Mouse (Mus musculus): ENCODE data around the gene Cd81. TPM values are rescaled to one million over a fixed set of nuclear protein-coding genes. Genes with fewer than 3 reads are reported as not detected.

The Cd81 gene
- polyA plus RNA-seq, 1 experiment = 255 TPM

DNA sequence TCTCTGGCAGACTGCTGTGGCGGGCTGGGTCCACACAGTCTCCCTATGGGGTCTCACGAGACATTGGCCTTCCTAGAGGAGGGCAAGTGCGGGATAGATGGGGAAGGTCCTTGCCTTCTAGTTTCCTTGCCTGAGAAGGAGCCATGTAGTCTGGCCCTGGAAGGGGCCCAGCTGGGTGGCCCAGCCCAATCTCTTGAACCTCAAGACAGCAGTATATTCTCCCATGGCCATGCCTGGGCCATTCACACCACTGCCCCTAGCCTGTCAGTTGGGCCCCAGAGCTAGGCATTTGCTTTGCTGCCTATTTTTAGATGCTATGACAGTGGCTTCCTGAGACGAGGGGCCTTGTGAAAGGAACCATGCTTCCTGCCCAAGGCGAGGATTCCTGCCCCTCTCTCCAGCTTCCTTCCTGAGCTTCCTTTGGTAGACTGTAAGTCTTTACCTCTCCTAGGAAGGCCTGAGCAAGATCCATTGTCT is 5.7 kb downstream of the Cd81 start:
- TF ChIP-seq POLR2A (IDR thresholded peaks at IDR 0.05; ENCODE audit: control insufficient read depth, extremely low read depth, insufficient read depth, low read length, poor library complexity) = no peak
- no peak for TF ChIP-seq CTCF (IDR thresholded peaks at IDR 0.05; ENCODE audit: borderline replicate concordance, control insufficient read depth, extremely low read depth, insufficient read depth, low read length, poor library complexity)
- no peak overlapping the region for H3K4me3 ChIP-seq (ENCODE audit: control insufficient read depth, insufficient read depth, low read length)
- peaks cover 9% of the 10 kb centered on the region for H3K36me3 ChIP-seq (ENCODE audit: control insufficient read depth, insufficient read depth, low read length)

DNA sequence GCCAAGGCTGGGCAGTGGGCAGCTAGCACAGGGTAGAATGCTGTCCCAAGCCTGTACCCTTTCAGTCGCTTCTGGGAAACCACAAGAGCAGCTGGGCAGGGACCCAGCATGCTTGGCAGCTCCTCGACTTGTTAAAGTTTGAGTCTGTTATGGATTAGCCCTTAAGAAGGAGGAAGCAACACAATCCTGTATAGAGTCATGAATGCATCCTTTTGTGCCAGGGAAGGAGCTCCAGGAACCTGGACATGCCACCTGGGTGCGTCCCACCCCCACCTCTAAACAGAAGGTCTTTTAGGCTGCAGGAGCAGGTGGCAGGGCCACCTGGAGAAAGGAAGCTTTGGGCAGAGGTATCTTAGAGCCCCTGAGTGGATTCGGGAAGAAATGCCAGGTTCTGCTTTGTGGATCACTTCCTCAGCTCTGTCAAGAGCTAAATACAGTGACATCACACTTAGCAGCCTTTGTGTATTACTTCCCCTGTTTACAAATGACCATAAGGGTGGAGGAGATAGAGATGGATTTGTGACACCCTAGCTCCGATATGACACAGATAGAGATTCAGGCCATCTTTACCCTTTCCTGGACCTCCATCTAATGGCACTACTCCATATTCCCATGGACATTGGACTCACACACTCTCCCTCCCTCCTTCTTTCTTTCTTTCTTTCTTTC is 6.8 kb downstream of the Cd81 start:
- peaks cover 13% of the 10 kb centered on the region for H3K36me3 ChIP-seq (ENCODE audit: control insufficient read depth, insufficient read depth, low read length)
- TF ChIP-seq POLR2A (IDR thresholded peaks at IDR 0.05; ENCODE audit: control insufficient read depth, extremely low read depth, insufficient read depth, low read length, poor library complexity) (no peak), CTCF (IDR thresholded peaks at IDR 0.05; ENCODE audit: borderline replicate concordance, control insufficient read depth, extremely low read depth, insufficient read depth, low read length, poor library complexity) (no peak)
- DNase-seq = no peak

More for the DNA sequence above, 5.7 kb downstream of the Cd81 start:
- Histone ChIP-seq H3K27ac (ENCODE audit: control insufficient read depth, insufficient read depth, low read length) (peak overlapping the region; percentile 12; the same call in 1 of the 2 replicates), H3K4me1 (replicated peaks; ENCODE audit: control insufficient read depth, insufficient read depth, low read length) (peaks cover 37% of the 10 kb centered on the region), H3K27me3 (ENCODE audit: control insufficient read depth, insufficient read depth, low read length) (no peaks in the 10 kb centered on the region)
- WGBS = 42% methylated on average over 5 of the region's 5 CpGs
- no peak for DNase-seq

GRCm38 (mm10) chr7:143062704-143063103 is 10.2 kb downstream of the Cd81 start:
- WGBS = 80% methylated on average over 2 of the region's 2 CpGs
- TF ChIP-seq CTCF (IDR thresholded peaks at IDR 0.05; ENCODE audit: borderline replicate concordance, control insufficient read depth, extremely low read depth, insufficient read depth, low read length, poor library complexity) (no peak), POLR2A (IDR thresholded peaks at IDR 0.05; ENCODE audit: control insufficient read depth, extremely low read depth, insufficient read depth, low read length, poor library complexity) (no peak)
- Histone ChIP-seq H3K36me3 (ENCODE audit: control insufficient read depth, insufficient read depth, low read length) (peaks cover 16% of the 10 kb centered on the region), H3K27me3 (ENCODE audit: control insufficient read depth, insufficient read depth, low read length) (no peaks in the 10 kb centered on the region), H3K4me3 (ENCODE audit: control insufficient read depth, insufficient read depth, low read length) (no peak overlapping the region), H3K27ac (ENCODE audit: control insufficient read depth, insufficient read depth, low read length) (no peak overlapping the region), H3K4me1 (replicated peaks; ENCODE audit: control insufficient read depth, insufficient read depth, low read length) (peaks cover 17% of the 10 kb centered on the region)
- DNase-seq = no peak

More for the DNA sequence above, 6.8 kb downstream of the Cd81 start:
- no peaks in the 10 kb centered on the region for H3K27me3 ChIP-seq (ENCODE audit: control insufficient read depth, insufficient read depth, low read length)
- H3K27ac ChIP-seq (ENCODE audit: control insufficient read depth, insufficient read depth, low read length) = no peak overlapping the region
- 50% methylated on average over 5 of the region's 5 CpGs for WGBS
- H3K4me3 ChIP-seq (ENCODE audit: control insufficient read depth, insufficient read depth, low read length) = no peak overlapping the region
- peaks cover 29% of the 10 kb centered on the region for H3K4me1 ChIP-seq (replicated peaks; ENCODE audit: control insufficient read depth, insufficient read depth, low read length)

GRCm38 (mm10) chr7:143064226-143064625 is 11.7 kb downstream of the Cd81 start:
- TF ChIP-seq POLR2A (IDR thresholded peaks at IDR 0.05; ENCODE audit: control insufficient read depth, extremely low read depth, insufficient read depth, low read length, poor library complexity) = no peak
- TF ChIP-seq CTCF (IDR thresholded peaks at IDR 0.05; ENCODE audit: borderline replicate concordance, control insufficient read depth, extremely low read depth, insufficient read depth, low read length, poor library complexity) = no peak
- 95% methylated on average over 6 of the region's 6 CpGs for WGBS
- no peak overlapping the region for H3K4me3 ChIP-seq (ENCODE audit: control insufficient read depth, insufficient read depth, low read length)
- no peak overlapping the region for H3K27ac ChIP-seq (ENCODE audit: control insufficient read depth, insufficient read depth, low read length)
- H3K4me1 ChIP-seq (replicated peaks; ENCODE audit: control insufficient read depth, insufficient read depth, low read length) = peaks cover 8% of the 10 kb centered on the region
- peaks cover 16% of the 10 kb centered on the region for H3K36me3 ChIP-seq (ENCODE audit: control insufficient read depth, insufficient read depth, low read length)
- no peak for DNase-seq
- no peaks in the 10 kb centered on the region for H3K27me3 ChIP-seq (ENCODE audit: control insufficient read depth, insufficient read depth, low read length)

DNA sequence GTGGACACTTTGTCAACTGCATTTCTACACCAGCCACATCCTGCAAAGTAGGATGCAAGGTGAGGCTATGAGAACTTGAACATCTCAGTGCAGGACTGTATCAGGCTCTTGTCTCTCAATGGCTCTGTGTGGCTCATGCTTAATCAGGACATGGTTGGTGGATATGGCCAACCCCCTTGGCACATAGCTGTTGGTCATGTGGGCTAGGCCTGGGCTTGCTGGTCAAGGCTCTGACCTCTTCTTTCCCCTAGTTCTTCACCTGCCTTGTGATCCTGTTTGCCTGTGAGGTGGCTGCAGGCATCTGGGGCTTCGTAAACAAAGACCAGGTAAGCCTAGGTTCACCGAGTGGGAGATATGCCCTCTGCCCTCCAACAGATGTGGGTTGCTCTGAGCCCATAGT is 13.2 kb downstream of the Cd81 start:
- Histone ChIP-seq H3K27ac (ENCODE audit: control insufficient read depth, insufficient read depth, low read length) (no peak overlapping the region), H3K4me3 (ENCODE audit: control insufficient read depth, insufficient read depth, low read length) (no peak overlapping the region), H3K4me1 (replicated peaks; ENCODE audit: control insufficient read depth, insufficient read depth, low read length) (peaks cover 17% of the 10 kb centered on the region), H3K27me3 (ENCODE audit: control insufficient read depth, insufficient read depth, low read length) (no peaks in the 10 kb centered on the region), H3K36me3 (ENCODE audit: control insufficient read depth, insufficient read depth, low read length) (peaks cover 16% of the 10 kb centered on the region)
- no peak for DNase-seq
- no peak for TF ChIP-seq CTCF (IDR thresholded peaks at IDR 0.05; ENCODE audit: borderline replicate concordance, control insufficient read depth, extremely low read depth, insufficient read depth, low read length, poor library complexity)
- TF ChIP-seq POLR2A (IDR thresholded peaks at IDR 0.05; ENCODE audit: control insufficient read depth, extremely low read depth, insufficient read depth, low read length, poor library complexity) = no peak
- WGBS = 100% methylated on average over 2 of the region's 2 CpGs

- H3K27me3 ChIP-seq (ENCODE audit: control insufficient read depth, insufficient read depth, low read length) = no peaks in the 10 kb centered on the region
- WGBS = 90% methylated on average over 2 of the region's 2 CpGs
- DNase-seq = no peak
- H3K4me1 ChIP-seq (replicated peaks; ENCODE audit: control insufficient read depth, insufficient read depth, low read length) = peaks cover 18% of the 10 kb centered on the region
- no peak for TF ChIP-seq CTCF (IDR thresholded peaks at IDR 0.05; ENCODE audit: borderline replicate concordance, control insufficient read depth, extremely low read depth, insufficient read depth, low read length, poor library complexity)
- TF ChIP-seq POLR2A (IDR thresholded peaks at IDR 0.05; ENCODE audit: control insufficient read depth, extremely low read depth, insufficient read depth, low read length, poor library complexity) = no peak
- no peak overlapping the region for H3K4me3 ChIP-seq (ENCODE audit: control insufficient read depth, insufficient read depth, low read length)
- peaks cover 15% of the 10 kb centered on the region for H3K36me3 ChIP-seq (ENCODE audit: control insufficient read depth, insufficient read depth, low read length)
- H3K27ac ChIP-seq (ENCODE audit: control insufficient read depth, insufficient read depth, low read length) = no peak overlapping the region
Observed at GRCm38 (mm10) chr7:143067469-143067868, 14.9 kb downstream of the Cd81 start.
